Mouse (Mus musculus) ES-E14 (cell line): Measurements from ENCODE around the gene Tctn3.

Experiments used
- CHD2 ChIP-seq: IDR thresholded peaks from 2 replicates; pipeline ENCODE4 v1.6.1; 2014; ENCODE audit warnings: mild to moderate bottlenecking, low read depth, low read length, inconsistent platforms
- HCFC1 ChIP-seq: IDR thresholded peaks from 2 replicates; pipeline ENCODE4 v1.6.1; 2012; ENCODE audit warnings: low read length, inconsistent platforms, borderline replicate concordance; ENCODE audit not compliant: insufficient read depth
- MAFK ChIP-seq: IDR thresholded peaks from 2 replicates; pipeline ENCODE4 v1.6.1; 2014; ENCODE audit warnings: mild to moderate bottlenecking, low read depth, low read length, inconsistent platforms; ENCODE audit not compliant: insufficient read depth
- ZC3H11A ChIP-seq: IDR thresholded peaks from 2 replicates; pipeline ENCODE4 v1.6.1; 2012; ENCODE audit warnings: low read depth, mild to moderate bottlenecking, inconsistent platforms, low read length, borderline replicate concordance
- ZNF384 ChIP-seq: IDR thresholded peaks from 2 replicates; pipeline ENCODE4 v1.6.1; 2012; ENCODE audit warnings: low read depth, low read length, inconsistent platforms

DNA sequence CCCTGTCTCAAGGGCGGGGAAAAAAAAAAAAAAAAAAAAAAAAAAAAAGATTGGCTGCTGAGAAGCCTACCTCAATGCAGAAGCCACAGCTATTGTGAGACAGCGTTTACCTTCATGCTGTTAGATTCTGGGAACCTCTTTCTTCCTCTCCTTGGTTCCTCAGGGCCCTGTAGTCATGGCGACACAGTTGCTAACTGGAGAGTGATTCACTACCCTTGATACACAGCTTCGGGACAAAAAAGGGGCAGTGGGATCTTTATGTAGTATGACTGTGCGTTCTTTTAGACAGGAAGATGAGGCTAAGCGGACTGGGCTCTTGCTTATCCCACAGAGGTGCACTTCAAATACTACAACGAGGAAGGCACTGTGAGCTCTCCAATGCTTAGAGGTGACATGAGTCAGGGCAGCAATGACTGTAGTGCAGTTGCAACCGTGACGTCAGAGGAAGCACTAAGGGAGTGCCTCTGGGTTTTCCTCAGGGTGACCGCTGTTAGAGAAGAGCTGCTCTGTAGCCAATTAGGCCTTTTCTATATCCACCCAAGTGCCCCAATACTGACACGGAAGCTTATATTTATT, 27.8 kb upstream of the Tctn3 start:
- TF ChIP-seq MAFK = no peak
- TF ChIP-seq CHD2 = no peak
- no peak for TF ChIP-seq ZC3H11A
- no peak for TF ChIP-seq ZNF384
- no peak for TF ChIP-seq HCFC1
